Mouse (Mus musculus): ENCODE data around the gene Rgl1. TPM values are rescaled to one million over a fixed set of nuclear protein-coding genes. Genes with fewer than 3 reads are reported as not detected.
"Not testable (repeated sequence)": the region's sequence is repeated elsewhere in the genome, so short reads cannot be mapped to it uniquely, and the experiment has no call there.

Rgl1 gene
- polyA plus RNA-seq, 1 experiment from 2014 or later, result 26.3 TPM

GRCm38 (mm10) chr1:152790821-152791220 is 24.7 kb upstream of the Rgl1 start:
- DNase-seq (ENCODE audit: low spot score) (no peak), ATAC-seq (replicated peaks; ENCODE audit: low FRiP score) (0 out of 2 replicates have a peak, but pooled peaks have one; percentile 14)
- no peak overlapping the region for H3K9ac ChIP-seq (ENCODE audit: low read depth, low read length)
- peak overlapping the region; percentile 56 for H3K4me2 ChIP-seq
- H3K27me3 ChIP-seq (replicated peaks; ENCODE audit: control insufficient read depth, insufficient read depth, low read length), result no peaks in the 10 kb centered on the region
- H3K4me3 ChIP-seq (ENCODE audit: low read depth, low read length), result 0 out of 2 replicates have a peak overlapping the region, but pooled peaks have one; percentile 5
- H3K4me1 ChIP-seq (replicated peaks; ENCODE audit: control insufficient read depth, insufficient read depth, low read length), result peaks cover 17% of the 10 kb centered on the region
- H3K36me3 ChIP-seq (ENCODE audit: control insufficient read depth, insufficient read depth, low read length), result no peaks in the 10 kb centered on the region
- H3K9me3 ChIP-seq (ENCODE audit: control insufficient read depth, low read length), result no peaks in the 10 kb centered on the region
- no peak overlapping the region for H3K27ac ChIP-seq (ENCODE audit: low read depth, low read length)
- 14% methylated on average over 6 of the region's 6 CpGs for WGBS

DNA sequence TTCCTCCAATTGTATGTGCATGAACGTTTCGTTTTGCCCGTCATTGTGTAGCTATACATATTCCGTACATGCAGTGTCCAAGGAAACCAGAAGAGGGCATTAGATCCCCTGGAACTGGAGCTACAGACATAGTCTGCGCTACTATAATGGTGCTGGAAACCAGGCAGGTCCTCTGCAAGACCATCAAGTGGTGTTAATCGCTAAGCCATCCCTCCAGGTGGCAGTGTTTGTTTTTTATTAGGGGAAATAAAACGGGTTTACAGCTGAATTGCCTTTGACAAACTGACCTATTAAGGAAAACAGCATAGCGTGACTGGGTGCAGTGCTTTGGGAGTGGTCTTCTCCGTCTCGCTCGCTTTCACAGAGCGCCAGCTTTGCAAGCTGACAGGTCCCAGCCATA is 24.1 kb upstream of the Rgl1 start:
- Histone ChIP-seq H3K4me1 (replicated peaks; ENCODE audit: control insufficient read depth, insufficient read depth, low read length) (peaks cover 12% of the 10 kb centered on the region), H3K27ac (ENCODE audit: low read depth, low read length) (no peak overlapping the region), H3K9me3 (ENCODE audit: control insufficient read depth, low read length) (no peaks in the 10 kb centered on the region), H3K36me3 (ENCODE audit: control insufficient read depth, insufficient read depth, low read length) (no peaks in the 10 kb centered on the region), H3K4me3 (ENCODE audit: low read depth, low read length) (peak overlapping the region; percentile 5; the same call in 1 of the 2 replicates), H3K9ac (ENCODE audit: low read depth, low read length) (no peak overlapping the region), H3K4me2 (peak overlapping the region; percentile 56), H3K27me3 (replicated peaks; ENCODE audit: control insufficient read depth, insufficient read depth, low read length) (no peaks in the 10 kb centered on the region)
- DNase-seq (ENCODE audit: low spot score) (no peak), ATAC-seq (replicated peaks; ENCODE audit: low FRiP score) (peak; percentile 76)
- WGBS, result 20% methylated on average over 12 of the region's 12 CpGs

DNA sequence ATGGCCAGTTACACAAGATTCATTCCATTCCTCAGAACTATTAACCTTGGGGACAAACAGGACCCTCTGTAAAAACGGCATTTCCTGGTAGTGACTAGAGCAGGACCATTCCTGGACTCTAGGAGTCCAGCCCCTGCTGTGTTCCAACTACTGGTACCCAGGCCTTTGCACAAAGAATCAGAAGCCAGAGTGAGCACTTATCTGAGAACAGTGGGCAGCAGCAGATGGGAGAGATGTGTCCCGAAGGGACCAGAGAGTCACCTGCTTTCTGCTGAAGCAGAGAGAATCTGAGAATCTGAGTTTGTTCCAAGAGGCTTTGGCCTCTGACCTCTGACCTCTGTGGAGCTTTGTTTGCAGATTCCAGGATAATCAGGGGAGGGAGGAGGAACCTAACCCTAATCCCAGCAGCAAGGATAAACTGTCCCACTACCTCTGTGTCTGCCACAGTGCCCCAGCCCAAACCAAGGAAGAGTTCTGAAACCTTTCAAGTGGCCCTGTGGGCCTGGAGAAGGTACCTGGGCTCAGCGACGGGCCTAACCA is 22.0 kb upstream of the Rgl1 start:
- 65% methylated on average over 4 of the region's 4 CpGs for WGBS
- DNase-seq (ENCODE audit: low spot score) (peak; percentile 22), ATAC-seq (replicated peaks; ENCODE audit: low FRiP score) (no peak)
- Histone ChIP-seq H3K27ac (ENCODE audit: low read depth, low read length) (no peak overlapping the region), H3K27me3 (replicated peaks; ENCODE audit: control insufficient read depth, insufficient read depth, low read length) (no peaks in the 10 kb centered on the region), H3K9me3 (ENCODE audit: control insufficient read depth, low read length) (no peaks in the 10 kb centered on the region), H3K4me2 (no peak overlapping the region), H3K4me3 (ENCODE audit: low read depth, low read length) (no peak overlapping the region), H3K9ac (ENCODE audit: low read depth, low read length) (no peak overlapping the region), H3K36me3 (ENCODE audit: control insufficient read depth, insufficient read depth, low read length) (no peaks in the 10 kb centered on the region), H3K4me1 (replicated peaks; ENCODE audit: control insufficient read depth, insufficient read depth, low read length) (peaks cover 8% of the 10 kb centered on the region)

DNA sequence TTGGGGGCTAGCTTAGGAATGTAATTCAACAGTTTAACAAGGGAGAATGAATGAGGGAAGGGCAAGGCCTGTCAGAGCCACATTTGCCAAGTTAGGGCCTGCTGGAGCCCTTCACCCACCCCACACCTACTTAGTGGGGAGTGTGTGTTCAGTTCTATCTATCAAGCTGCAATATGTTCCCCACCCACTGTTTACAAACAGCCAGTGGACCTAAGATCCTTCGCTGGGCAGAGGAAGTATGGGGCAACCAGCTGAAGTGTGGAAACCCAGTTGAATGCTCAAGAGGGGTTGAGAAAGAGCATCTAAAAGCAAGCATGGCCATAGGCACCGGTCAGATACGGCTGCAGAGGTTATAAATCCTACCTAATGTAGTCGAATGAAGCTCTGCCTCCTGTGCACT is 20.8 kb upstream of the Rgl1 start:
- H3K27me3 ChIP-seq (replicated peaks; ENCODE audit: control insufficient read depth, insufficient read depth, low read length), result no peaks in the 10 kb centered on the region
- no peak for ATAC-seq (replicated peaks; ENCODE audit: low FRiP score)

DNA sequence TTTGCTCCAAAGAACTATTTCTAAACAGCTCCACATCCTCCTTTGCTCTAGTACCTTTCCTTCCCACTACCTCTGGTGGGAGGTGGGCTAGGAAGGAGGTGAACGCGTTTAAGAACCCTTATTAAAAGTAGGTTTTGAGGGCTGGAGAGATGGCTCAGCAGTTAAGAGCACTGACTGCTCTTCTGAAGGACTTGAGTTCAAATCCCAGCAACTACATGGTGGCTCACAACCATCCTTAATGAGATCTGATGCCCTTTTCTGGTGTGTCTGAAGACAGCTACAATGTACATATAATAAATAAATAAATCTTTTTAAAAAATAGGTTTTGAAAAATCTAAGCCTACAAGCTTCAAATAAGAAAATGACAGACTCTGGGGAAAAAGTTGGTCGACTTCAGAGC is 19.3 kb upstream of the Rgl1 start:
- H3K4me2 ChIP-seq; H3K9ac ChIP-seq (ENCODE audit: low read depth, low read length); H3K4me3 ChIP-seq (ENCODE audit: low read depth, low read length); H3K27me3 ChIP-seq (replicated peaks; ENCODE audit: control insufficient read depth, insufficient read depth, low read length); H3K4me1 ChIP-seq (replicated peaks; ENCODE audit: control insufficient read depth, insufficient read depth, low read length); ATAC-seq (replicated peaks; ENCODE audit: low FRiP score); H3K9me3 ChIP-seq (ENCODE audit: control insufficient read depth, low read length); H3K36me3 ChIP-seq (ENCODE audit: control insufficient read depth, insufficient read depth, low read length); H3K27ac ChIP-seq (ENCODE audit: low read depth, low read length); DNase-seq (ENCODE audit: low spot score): not testable (repeated sequence)
- 74% methylated on average over 3 of the region's 3 CpGs for WGBS

More for the DNA sequence above, 20.8 kb upstream of the Rgl1 start:
- Histone ChIP-seq H3K9me3 (ENCODE audit: control insufficient read depth, low read length) (no peaks in the 10 kb centered on the region), H3K9ac (ENCODE audit: low read depth, low read length) (no peak overlapping the region), H3K4me3 (ENCODE audit: low read depth, low read length) (no peak overlapping the region), H3K4me1 (replicated peaks; ENCODE audit: control insufficient read depth, insufficient read depth, low read length) (peaks cover 8% of the 10 kb centered on the region), H3K27ac (ENCODE audit: low read depth, low read length) (no peak overlapping the region), H3K36me3 (ENCODE audit: control insufficient read depth, insufficient read depth, low read length) (no peaks in the 10 kb centered on the region), H3K4me2 (no peak overlapping the region)
- DNase-seq (ENCODE audit: low spot score), result peak; percentile 21
- WGBS, result 73% methylated on average over 4 of the region's 4 CpGs

DNA sequence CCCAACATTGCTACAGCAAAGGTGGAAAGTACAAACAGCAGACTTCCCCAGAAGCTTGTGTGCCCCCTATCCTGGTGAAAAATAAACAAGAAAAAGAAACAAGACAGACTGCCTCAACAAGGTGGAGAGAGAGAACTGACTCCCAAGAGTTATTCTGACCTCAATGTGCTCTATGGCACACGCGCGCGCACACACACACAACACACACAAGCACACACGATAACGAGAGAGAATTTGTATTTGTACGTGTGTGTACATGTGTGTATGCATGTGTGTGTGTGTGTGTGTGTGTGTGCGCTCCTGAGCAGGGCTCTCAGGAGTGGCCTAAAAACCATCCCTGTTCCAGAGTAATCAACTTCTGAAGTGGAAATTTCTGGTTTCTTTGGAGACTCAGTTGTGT is 18.5 kb upstream of the Rgl1 start:
- no peak overlapping the region for H3K4me3 ChIP-seq (ENCODE audit: low read depth, low read length)
- DNase-seq (ENCODE audit: low spot score), result no peak
- H3K9me3 ChIP-seq (ENCODE audit: control insufficient read depth, low read length), result no peaks in the 10 kb centered on the region
- H3K4me2 ChIP-seq, result no peak overlapping the region
- no peak for ATAC-seq (replicated peaks; ENCODE audit: low FRiP score)
- H3K4me1 ChIP-seq (replicated peaks; ENCODE audit: control insufficient read depth, insufficient read depth, low read length), result no peaks in the 10 kb centered on the region
- WGBS, result 92% methylated on average over 8 of the region's 8 CpGs
- H3K9ac ChIP-seq (ENCODE audit: low read depth, low read length), result no peak overlapping the region
- H3K27me3 ChIP-seq (replicated peaks; ENCODE audit: control insufficient read depth, insufficient read depth, low read length), result no peaks in the 10 kb centered on the region
- H3K36me3 ChIP-seq (ENCODE audit: control insufficient read depth, insufficient read depth, low read length), result no peaks in the 10 kb centered on the region
- H3K27ac ChIP-seq (ENCODE audit: low read depth, low read length), result no peak overlapping the region

DNA sequence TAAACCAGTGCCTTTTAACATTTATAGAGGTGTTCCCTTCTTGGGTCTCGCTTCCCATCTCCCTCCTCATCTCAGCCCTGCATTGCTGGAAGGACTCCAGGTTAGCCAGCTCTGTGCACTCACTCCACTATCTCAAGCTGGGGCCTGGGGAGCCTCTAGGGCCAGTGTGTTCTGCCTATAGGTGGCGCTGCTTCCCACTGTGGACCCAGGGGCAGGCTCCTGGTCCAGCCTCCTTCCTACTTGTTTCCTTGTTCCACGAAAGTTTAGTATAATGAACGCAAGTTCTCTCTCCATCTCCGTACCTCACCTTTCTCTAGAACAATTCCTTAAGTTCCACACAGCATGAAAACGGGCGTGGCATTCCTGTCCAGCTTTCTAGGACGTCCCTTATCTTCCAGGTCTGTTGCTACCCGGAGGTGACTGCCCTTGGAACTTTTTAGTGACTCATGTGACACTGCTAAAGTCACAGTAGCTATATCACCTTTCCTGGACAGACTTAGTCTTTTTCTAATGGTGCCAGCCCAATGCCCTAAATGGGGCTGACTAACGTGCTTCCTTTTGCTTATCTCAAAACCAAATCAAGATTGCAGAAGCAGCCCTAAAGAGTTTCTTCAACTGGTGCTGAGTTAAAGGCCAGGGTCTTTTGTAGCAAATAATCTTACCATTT is 13.1 kb upstream of the Rgl1 start:
- DNase-seq (ENCODE audit: low spot score) (peak; percentile 35), ATAC-seq (replicated peaks; ENCODE audit: low FRiP score) (peak; percentile 87)
- Histone ChIP-seq H3K4me1 (replicated peaks; ENCODE audit: control insufficient read depth, insufficient read depth, low read length) (no peaks in the 10 kb centered on the region), H3K36me3 (ENCODE audit: control insufficient read depth, insufficient read depth, low read length) (0 out of 2 replicates have a peak, but pooled peaks cover 2% of the 10 kb centered on the region), H3K9ac (ENCODE audit: low read depth, low read length) (no peak overlapping the region), H3K4me2 (no peak overlapping the region), H3K27me3 (replicated peaks; ENCODE audit: control insufficient read depth, insufficient read depth, low read length) (no peaks in the 10 kb centered on the region), H3K4me3 (ENCODE audit: low read depth, low read length) (no peak overlapping the region), H3K27ac (ENCODE audit: low read depth, low read length) (no peak overlapping the region), H3K9me3 (ENCODE audit: control insufficient read depth, low read length) (no peaks in the 10 kb centered on the region)
- 27% methylated on average over 10 of the region's 10 CpGs for WGBS

GRCm38 (mm10) chr1:152774601-152775000 is 8.4 kb upstream of the Rgl1 start:
- DNase-seq (ENCODE audit: low spot score), result peak; percentile 10
- H3K9me3 ChIP-seq (ENCODE audit: control insufficient read depth, low read length); H3K4me1 ChIP-seq (replicated peaks; ENCODE audit: control insufficient read depth, insufficient read depth, low read length); ATAC-seq (replicated peaks; ENCODE audit: low FRiP score); H3K4me2 ChIP-seq; H3K9ac ChIP-seq (ENCODE audit: low read depth, low read length); H3K4me3 ChIP-seq (ENCODE audit: low read depth, low read length); H3K27me3 ChIP-seq (replicated peaks; ENCODE audit: control insufficient read depth, insufficient read depth, low read length); H3K27ac ChIP-seq (ENCODE audit: low read depth, low read length): not testable (repeated sequence)
- H3K36me3 ChIP-seq (ENCODE audit: control insufficient read depth, insufficient read depth, low read length), result peaks cover 17% of the 10 kb centered on the region
- 86% methylated on average over 3 of the region's 3 CpGs for WGBS

DNA sequence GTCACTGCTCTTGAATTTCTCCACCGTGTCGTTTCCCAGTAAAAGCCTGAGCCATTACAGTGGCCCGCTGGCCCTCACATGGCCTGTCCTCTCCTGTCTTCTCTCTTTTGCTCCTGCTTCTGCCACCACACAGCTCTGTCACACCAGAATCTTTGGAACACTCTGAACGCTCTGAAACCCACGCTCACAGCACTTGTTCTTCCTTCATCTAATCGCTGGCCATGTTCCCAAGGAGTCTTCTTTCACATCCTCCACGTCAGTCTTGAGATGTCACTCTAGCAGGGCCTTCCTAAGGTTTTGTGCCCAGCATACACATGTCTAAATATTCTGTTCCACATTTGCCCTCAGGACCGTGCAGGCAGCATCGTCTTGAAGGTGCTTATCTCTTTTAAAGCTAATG is 4.9 kb upstream of the Rgl1 start:
- peaks cover 17% of the 10 kb centered on the region for H3K36me3 ChIP-seq (ENCODE audit: control insufficient read depth, insufficient read depth, low read length)
- H3K9ac ChIP-seq (ENCODE audit: low read depth, low read length), result no peak overlapping the region
- H3K27me3 ChIP-seq (replicated peaks; ENCODE audit: control insufficient read depth, insufficient read depth, low read length), result no peaks in the 10 kb centered on the region
- ATAC-seq (replicated peaks; ENCODE audit: low FRiP score), result no peak
- no peaks in the 10 kb centered on the region for H3K9me3 ChIP-seq (ENCODE audit: control insufficient read depth, low read length)
- no peaks in the 10 kb centered on the region for H3K4me1 ChIP-seq (replicated peaks; ENCODE audit: control insufficient read depth, insufficient read depth, low read length)
- no peak for DNase-seq (ENCODE audit: low spot score)
- H3K4me2 ChIP-seq, result no peak overlapping the region
- no peak overlapping the region for H3K27ac ChIP-seq (ENCODE audit: low read depth, low read length)
- WGBS, result 90% methylated on average over 9 of the region's 9 CpGs
- no peak overlapping the region for H3K4me3 ChIP-seq (ENCODE audit: low read depth, low read length)
